Mouse (Mus musculus): Measurements from ENCODE around the gene Polg2.

Polg2 gene

DNA sequence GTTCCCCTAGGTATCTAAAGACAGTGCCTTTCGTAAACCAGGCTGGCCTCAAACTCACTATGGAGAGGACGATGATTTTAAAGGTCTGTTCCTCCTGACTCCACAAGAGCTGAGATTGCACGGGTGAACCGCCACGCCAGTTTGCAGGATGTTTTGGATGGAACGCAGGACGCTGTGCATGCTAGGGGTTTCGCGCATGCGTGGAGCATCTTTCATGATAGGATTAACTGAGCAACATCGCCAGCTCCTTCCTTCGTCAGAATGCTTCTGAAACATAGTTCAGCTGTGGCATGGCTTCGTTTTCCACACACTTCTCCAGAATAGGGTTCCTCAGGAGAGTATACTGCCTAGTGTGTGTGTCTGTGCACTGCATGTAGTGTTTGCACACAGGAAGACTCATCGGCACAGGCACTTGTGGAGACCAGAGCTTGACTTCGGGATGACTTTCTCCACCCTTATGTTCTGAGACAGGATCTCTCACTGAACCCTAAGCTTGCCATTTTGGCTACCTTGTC is 55.7 kb downstream of the Polg2 start:
- no peak for DNase-seq

DNA sequence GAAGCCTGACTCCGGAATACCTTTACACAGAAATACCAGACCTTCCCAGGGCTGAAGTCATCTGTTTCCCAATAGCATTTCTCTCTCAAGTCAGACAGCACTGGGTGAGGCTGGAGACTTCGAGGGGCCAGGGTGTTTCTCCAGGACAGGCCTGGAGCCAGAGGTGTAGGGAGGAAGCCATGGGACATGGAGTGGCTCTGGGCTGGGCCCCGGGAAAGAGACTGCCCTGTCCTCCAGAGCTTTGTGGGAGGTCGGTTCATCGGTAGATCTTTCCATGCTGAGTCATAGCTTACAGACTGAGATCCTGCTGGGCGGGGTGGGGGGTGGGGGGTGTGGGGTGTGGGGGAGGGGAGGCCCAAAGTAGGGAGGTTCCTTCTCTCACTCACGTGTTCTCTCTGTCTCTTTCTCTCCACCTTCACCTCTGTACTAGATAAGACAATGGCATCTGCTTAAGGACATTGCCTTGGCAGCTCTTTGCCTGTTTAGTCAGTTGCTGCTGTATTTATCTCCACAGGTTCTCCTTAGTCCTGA is 56.4 kb downstream of the Polg2 start:
- no peak for DNase-seq

DNA sequence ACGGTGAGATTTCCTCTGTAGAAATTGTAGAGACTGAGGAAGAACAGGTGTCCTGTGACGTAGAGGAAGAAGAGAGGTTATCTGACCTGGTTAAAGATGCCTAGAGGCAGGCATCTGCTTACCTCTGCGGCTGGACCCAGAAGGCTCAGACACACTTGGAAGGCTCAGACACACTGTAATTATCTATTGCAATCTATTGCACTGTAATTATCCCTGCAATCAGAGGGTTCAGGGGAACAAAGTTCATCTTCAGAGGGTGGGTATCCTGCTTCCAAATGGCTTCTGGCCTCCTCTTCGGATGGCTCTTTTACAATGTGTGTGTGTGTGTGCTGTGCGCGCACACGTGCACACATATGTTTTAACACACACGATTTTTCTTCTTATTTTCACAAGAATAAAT is 59.0 kb downstream of the Polg2 start:
- DNase-seq: no peak

All from right cerebral cortex, postnatal 25 days (tissue).